Mouse (Mus musculus): ENCODE data around the gene Slc17a3. TPM values are rescaled to one million over a fixed set of nuclear protein-coding genes. Genes with fewer than 3 reads are reported as not detected.

Gene Slc17a3
- polyA plus RNA-seq, 1 experiment from 2014 or later = not detected

DNA sequence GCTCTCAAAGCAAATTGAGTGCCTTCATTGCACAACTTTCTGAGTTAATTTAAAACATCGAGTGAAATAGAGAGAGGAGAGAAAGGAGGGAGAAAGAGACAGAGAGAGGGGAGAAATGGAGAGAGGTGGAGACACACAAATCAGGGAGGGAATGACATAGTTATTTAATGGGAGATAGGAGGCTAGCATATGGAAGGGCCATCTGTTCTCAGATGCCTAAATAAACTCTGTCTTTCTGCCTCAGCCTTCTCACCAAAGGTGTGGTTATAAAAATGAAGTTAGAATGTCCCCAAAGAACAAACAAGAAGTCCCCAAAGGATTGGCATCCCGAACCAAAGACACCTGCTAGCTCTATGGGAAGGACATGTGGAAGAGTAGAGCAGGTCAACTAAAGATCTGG lies 10.1 kb downstream of the Slc17a3 start:
- 79% methylated on average over 2 of the region's 2 CpGs for WGBS
- DNase-seq (ENCODE audit: low spot score) = no peak
- H3K9me3 ChIP-seq = no peaks in the 10 kb centered on the region
- no peaks in the 10 kb centered on the region for H3K36me3 ChIP-seq
- no peaks in the 10 kb centered on the region for H3K4me1 ChIP-seq
- H3K27me3 ChIP-seq (ENCODE audit: insufficient read depth, poor library complexity, severe bottlenecking) = no peaks in the 10 kb centered on the region
- H3K27ac ChIP-seq = no peak overlapping the region
- H3K4me3 ChIP-seq = no peak overlapping the region

DNA sequence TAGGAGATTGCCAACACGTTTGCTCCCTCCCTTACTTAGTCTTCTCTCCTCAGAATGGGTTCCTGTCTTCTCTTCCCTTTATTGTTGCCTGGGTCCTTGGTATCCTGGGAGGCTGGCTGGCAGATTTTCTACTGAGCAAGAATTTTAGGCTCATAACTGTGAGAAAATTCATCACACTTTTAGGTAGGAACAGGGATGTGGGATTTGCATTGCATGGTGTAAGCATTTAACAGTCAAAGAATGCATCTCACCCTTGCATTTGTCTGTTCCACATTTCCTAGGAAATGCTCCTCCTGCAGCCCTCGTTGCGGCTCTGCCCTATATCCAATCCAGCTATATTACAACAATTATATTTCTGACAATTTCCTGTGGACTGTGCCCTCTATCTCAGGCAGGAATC lies 17.2 kb downstream of the Slc17a3 start:
- WGBS = 66% methylated on average over 3 of the region's 3 CpGs
- no peak overlapping the region for H3K4me3 ChIP-seq
- H3K9me3 ChIP-seq = no peaks in the 10 kb centered on the region
- peaks cover 8% of the 10 kb centered on the region; the same call in 1 of the 2 replicates for H3K27me3 ChIP-seq (ENCODE audit: insufficient read depth, poor library complexity, severe bottlenecking)
- no peaks in the 10 kb centered on the region for H3K4me1 ChIP-seq
- DNase-seq (ENCODE audit: low spot score) = no peak
- no peaks in the 10 kb centered on the region for H3K36me3 ChIP-seq
- no peak overlapping the region for H3K27ac ChIP-seq

DNA sequence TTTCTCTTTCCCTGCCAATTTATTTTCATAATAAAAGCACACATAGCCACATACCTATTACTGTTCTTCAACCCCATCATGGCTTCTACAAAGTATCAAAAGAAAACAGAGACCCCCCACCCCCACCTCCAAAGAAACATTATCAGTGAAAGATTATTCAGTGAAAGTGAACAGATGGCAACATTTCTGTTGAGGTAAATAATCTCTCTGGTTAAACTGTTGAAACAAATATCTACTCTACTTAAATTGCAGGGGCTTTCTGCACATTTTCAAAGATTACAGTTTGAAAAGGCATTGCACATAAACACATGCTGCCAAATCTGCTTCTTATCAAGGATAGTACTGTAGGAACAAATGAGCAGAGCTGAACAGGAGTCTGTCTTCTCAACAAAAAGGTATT lies 22.6 kb downstream of the Slc17a3 start:
- Histone ChIP-seq H3K4me3 (no peak overlapping the region), H3K4me1 (peaks cover 6% of the 10 kb centered on the region), H3K27ac (no peak overlapping the region), H3K9me3 (no peaks in the 10 kb centered on the region), H3K27me3 (ENCODE audit: insufficient read depth, poor library complexity, severe bottlenecking) (peaks cover 8% of the 10 kb centered on the region; the same call in 1 of the 2 replicates), H3K36me3 (no peaks in the 10 kb centered on the region)
- no peak for DNase-seq (ENCODE audit: low spot score)

- no peaks in the 10 kb centered on the region for H3K9me3 ChIP-seq
- no peaks in the 10 kb centered on the region for H3K36me3 ChIP-seq
- H3K27ac ChIP-seq = no peak overlapping the region
- 79% methylated on average over 9 of the region's 9 CpGs for WGBS
- H3K4me1 ChIP-seq = peaks cover 6% of the 10 kb centered on the region
- no peak for DNase-seq (ENCODE audit: low spot score)
- H3K27me3 ChIP-seq (ENCODE audit: insufficient read depth, poor library complexity, severe bottlenecking) = peaks cover 2% of the 10 kb centered on the region; the same call in 1 of the 2 replicates
- no peak overlapping the region for H3K4me3 ChIP-seq
Measured at GRCm38 (mm10) chr13:23864711-23865110, 25.5 kb downstream of the Slc17a3 start.

- Histone ChIP-seq H3K27me3 (ENCODE audit: insufficient read depth, poor library complexity, severe bottlenecking) (no peaks in the 10 kb centered on the region), H3K9me3 (no peaks in the 10 kb centered on the region), H3K36me3 (no peaks in the 10 kb centered on the region), H3K27ac (no peak overlapping the region), H3K4me1 (peaks cover 6% of the 10 kb centered on the region), H3K4me3 (no peak overlapping the region)
- no peak for DNase-seq (ENCODE audit: low spot score)
- 69% methylated on average over 9 of the region's 9 CpGs for WGBS
Measured at GRCm38 (mm10) chr13:23866086-23866710, 27.0 kb downstream of the Slc17a3 start.

DNA sequence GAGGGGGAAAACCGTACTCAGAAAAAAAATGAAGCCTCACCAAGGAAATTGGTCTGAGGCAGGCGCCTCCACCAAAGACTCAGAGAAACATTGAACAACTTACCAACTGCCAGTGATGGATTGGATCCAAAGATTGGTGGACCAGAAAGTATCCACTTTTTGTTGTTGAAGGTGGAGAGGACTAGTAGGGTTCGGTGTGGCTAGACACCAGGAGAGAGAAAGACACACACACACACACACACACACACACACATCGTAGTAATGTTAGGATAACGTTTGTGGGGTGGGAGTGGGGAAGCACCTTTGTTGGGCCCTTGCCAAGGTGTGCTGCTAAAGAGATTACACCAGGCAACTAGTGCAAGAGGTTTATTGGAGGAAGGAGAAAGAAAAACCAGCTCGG lies 27.8 kb downstream of the Slc17a3 start:
- WGBS = 82% methylated on average over 6 of the region's 6 CpGs
- no peaks in the 10 kb centered on the region for H3K9me3 ChIP-seq
- peaks cover 6% of the 10 kb centered on the region for H3K4me1 ChIP-seq
- no peak overlapping the region for H3K4me3 ChIP-seq
- no peak overlapping the region for H3K27ac ChIP-seq
- no peak for DNase-seq (ENCODE audit: low spot score)
- no peaks in the 10 kb centered on the region for H3K36me3 ChIP-seq
- no peaks in the 10 kb centered on the region for H3K27me3 ChIP-seq (ENCODE audit: insufficient read depth, poor library complexity, severe bottlenecking)

DNA sequence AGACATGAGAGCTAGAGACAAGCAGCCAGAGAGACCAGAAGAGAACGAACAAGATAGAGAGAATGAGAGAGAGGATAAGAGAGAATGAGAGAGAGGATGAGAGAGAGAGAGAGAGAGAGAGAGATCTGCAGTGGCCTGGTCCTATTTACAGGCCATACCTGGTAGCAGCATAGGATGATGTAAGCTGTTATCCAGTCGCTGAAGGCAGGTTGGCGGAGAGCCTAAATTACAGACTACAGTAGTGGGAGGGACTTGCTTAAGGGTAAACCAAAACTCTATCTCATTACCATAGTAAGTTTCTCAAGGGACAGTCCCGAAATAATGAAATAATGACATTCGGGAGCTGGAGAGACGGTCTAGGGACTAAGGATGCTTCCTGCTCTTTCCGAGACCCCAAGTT lies 28.2 kb downstream of the Slc17a3 start, which contains the start of gene Slc17a1:
Gene Slc17a1 (plus strand): TSS at position 346 of the 400 bp plus-strand sequence.
- DNase-seq (ENCODE audit: low spot score) = no peak

GRCm38 (mm10) chr13:23868790-23869533 lies 29.7 kb downstream of the Slc17a3 start:
- Histone ChIP-seq H3K36me3 (no peaks in the 10 kb centered on the region), H3K27me3 (ENCODE audit: insufficient read depth, poor library complexity, severe bottlenecking) (no peaks in the 10 kb centered on the region), H3K9me3 (no peaks in the 10 kb centered on the region), H3K4me1 (peaks cover 6% of the 10 kb centered on the region), H3K27ac (no peak overlapping the region), H3K4me3 (no peak overlapping the region)
- WGBS = 74% methylated on average over 8 of the region's 8 CpGs
- no peak for DNase-seq (ENCODE audit: low spot score)

More for the DNA sequence above, 28.2 kb downstream of the Slc17a3 start, which contains the start of gene Slc17a1:
- H3K27ac ChIP-seq = no peak within 1 kb of the TSS
- peaks cover 6% of the 10 kb centered on the region for H3K4me1 ChIP-seq
- H3K27me3 ChIP-seq (ENCODE audit: insufficient read depth, poor library complexity, severe bottlenecking) = no peaks in the 10 kb centered on the region
- H3K9me3 ChIP-seq = no peaks in the 10 kb centered on the region
- 85% methylated on average over 7 of the region's 7 CpGs for WGBS
- H3K36me3 ChIP-seq = no peaks in the 10 kb centered on the region
- no peak within 1 kb of the TSS for H3K4me3 ChIP-seq

GRCm38 (mm10) chr13:23869996-23870395 lies 30.8 kb downstream of the Slc17a3 start:
- H3K27me3 ChIP-seq (ENCODE audit: insufficient read depth, poor library complexity, severe bottlenecking) = no peaks in the 10 kb centered on the region
- no peak overlapping the region for H3K4me3 ChIP-seq
- no peaks in the 10 kb centered on the region for H3K9me3 ChIP-seq
- H3K36me3 ChIP-seq = no peaks in the 10 kb centered on the region
- WGBS = 74% methylated on average over 3 of the region's 3 CpGs
- peaks cover 6% of the 10 kb centered on the region for H3K4me1 ChIP-seq
- no peak for DNase-seq (ENCODE audit: low spot score)
- no peak overlapping the region for H3K27ac ChIP-seq

GRCm38 (mm10) chr13:23873141-23873540 lies 33.9 kb downstream of the Slc17a3 start:
- 74% methylated on average over 5 of the region's 5 CpGs for WGBS
- Histone ChIP-seq H3K9me3 (no peaks in the 10 kb centered on the region), H3K27ac (no peak overlapping the region), H3K27me3 (ENCODE audit: insufficient read depth, poor library complexity, severe bottlenecking) (no peaks in the 10 kb centered on the region), H3K36me3 (no peaks in the 10 kb centered on the region), H3K4me3 (no peak overlapping the region), H3K4me1 (no peaks in the 10 kb centered on the region)
- no peak for DNase-seq (ENCODE audit: low spot score)

DNA sequence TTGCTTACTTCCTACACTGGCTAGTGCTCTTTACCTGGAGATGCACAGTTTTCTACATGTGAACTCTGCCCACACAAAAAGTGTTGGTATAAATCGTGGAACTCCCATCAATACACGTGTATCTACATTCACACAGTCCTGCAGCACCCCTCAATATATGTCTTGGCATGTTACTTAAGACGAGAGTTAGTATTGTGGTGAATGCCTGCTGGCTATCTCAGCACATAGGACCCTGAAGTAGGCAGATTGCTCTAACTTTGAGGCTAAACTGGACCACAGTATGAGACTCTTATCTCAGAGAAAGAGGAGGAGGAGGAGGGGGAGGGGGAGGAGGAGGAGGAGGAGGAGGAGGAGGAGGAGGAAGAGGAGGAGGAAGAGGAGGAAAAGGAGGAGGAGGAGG lies 39.9 kb downstream of the Slc17a3 start:
- WGBS = 66% methylated on average over 3 of the region's 3 CpGs
- Histone ChIP-seq H3K4me1 (no peaks in the 10 kb centered on the region), H3K27ac (no peak overlapping the region), H3K4me3 (no peak overlapping the region), H3K27me3 (ENCODE audit: insufficient read depth, poor library complexity, severe bottlenecking) (no peaks in the 10 kb centered on the region), H3K9me3 (no peaks in the 10 kb centered on the region), H3K36me3 (no peaks in the 10 kb centered on the region)
- DNase-seq (ENCODE audit: low spot score) = no peak

DNA sequence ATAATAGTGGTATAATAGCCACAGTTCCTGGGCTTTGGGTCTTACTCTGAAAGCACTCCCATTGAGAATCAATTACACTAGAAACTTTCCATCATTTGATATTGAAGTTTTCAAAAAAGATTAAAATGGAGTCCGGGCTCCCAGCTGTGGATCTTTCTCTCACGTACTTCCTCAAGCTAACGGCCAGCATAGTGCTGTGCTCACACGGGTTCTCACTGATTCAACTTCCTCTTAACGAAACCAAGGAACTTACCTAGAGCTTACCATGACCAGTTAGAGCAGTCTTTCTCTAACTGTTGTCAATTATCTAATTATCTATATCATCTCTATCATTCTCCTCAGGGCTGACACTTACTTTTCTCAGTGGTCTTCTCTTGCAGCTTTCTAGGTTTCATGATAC lies 40.4 kb downstream of the Slc17a3 start:
- no peak overlapping the region for H3K4me3 ChIP-seq
- 81% methylated on average over 5 of the region's 5 CpGs for WGBS
- no peaks in the 10 kb centered on the region for H3K36me3 ChIP-seq
- no peaks in the 10 kb centered on the region for H3K4me1 ChIP-seq
- H3K27ac ChIP-seq = no peak overlapping the region
- no peak for DNase-seq (ENCODE audit: low spot score)
- H3K27me3 ChIP-seq (ENCODE audit: insufficient read depth, poor library complexity, severe bottlenecking) = no peaks in the 10 kb centered on the region
- H3K9me3 ChIP-seq = no peaks in the 10 kb centered on the region

DNA sequence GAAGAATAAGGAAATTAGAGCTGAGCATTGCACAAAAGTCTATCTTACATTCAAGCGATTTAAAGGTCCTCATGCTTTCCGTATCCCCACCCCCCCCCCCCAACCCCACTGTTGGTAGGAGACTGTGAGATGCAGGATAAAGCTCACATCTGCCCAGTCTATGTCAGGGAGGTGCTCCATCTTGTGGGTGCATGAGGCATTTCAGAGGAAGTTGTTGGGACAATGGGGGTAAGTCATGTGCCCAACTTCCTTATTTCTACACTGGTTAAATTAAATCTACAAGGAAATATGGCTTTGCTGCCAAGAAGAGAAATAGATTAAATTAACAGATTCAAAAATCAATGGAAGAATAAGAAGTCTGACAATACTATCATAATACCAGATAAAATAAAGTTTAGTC lies 46.3 kb downstream of the Slc17a3 start:
- no peaks in the 10 kb centered on the region for H3K4me1 ChIP-seq
- no peaks in the 10 kb centered on the region for H3K9me3 ChIP-seq
- no peak for DNase-seq (ENCODE audit: low spot score)
- 28% methylated on average over 2 of the region's 2 CpGs for WGBS
- H3K4me3 ChIP-seq = no peak overlapping the region
- no peaks in the 10 kb centered on the region for H3K36me3 ChIP-seq
- H3K27me3 ChIP-seq (ENCODE audit: insufficient read depth, poor library complexity, severe bottlenecking) = no peaks in the 10 kb centered on the region
- H3K27ac ChIP-seq = no peak overlapping the region

All from heart, embryonic 10.5 days (tissue).